Mouse (Mus musculus) embryonic fibroblast, embryonic 13.5 days (primary cell): Measurements from ENCODE around the gene Gxylt2.

Source experiments
- CTCF ChIP-seq: IDR thresholded peaks from 2 replicates; pipeline ENCODE4 v1.5.1; 2011; ENCODE audit warnings: mild to moderate bottlenecking, control low read depth, low read length, moderate library complexity, borderline replicate concordance; ENCODE audit not compliant: insufficient read depth
- POLR2A ChIP-seq: IDR thresholded peaks from 2 replicates; pipeline ENCODE4 v1.6.1; 2011; ENCODE audit warnings: low read depth, mild to moderate bottlenecking, control low read depth, low read length, moderate library complexity

DNA sequence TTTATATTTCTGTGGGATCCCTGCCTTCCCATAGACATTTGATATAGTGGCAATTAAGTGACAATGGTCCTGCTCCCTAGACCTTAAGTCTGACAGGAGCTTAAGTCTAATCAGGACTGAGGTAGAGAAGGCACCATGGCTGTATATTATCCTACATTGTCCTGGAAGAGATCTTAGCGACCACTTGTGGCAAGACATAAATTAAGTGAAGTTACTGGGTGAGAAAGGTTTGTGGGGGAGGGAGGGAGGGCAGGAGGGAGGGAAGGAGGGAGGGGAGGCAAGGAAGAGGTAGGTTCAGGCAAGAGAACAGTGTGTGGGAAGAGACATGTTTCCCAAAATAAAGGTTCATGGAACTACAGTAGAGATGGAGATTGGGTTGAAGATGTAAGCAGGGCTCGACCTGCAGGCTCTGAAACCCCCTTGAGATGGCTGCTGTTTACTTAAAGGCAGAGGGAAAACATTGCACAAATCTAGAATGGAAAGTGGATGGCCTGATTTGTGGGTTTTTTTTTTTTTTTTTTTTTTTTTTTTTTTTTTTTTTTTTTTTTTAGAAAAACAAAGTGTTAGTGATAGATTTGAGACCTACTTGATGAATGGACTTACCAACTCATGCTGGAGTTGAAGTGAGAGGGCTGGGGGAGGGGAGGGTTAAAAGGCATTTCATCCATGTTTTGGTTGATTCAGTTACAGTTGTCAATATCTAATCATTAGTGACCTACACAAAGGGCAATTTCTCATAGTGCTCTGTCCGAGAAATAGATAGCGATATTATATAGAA lies 54.1 kb downstream of the Gxylt2 start:
- TF ChIP-seq CTCF (no peak), POLR2A (no peak)
